Mouse (Mus musculus): ENCODE results near the gene Deaf1.

DNA sequence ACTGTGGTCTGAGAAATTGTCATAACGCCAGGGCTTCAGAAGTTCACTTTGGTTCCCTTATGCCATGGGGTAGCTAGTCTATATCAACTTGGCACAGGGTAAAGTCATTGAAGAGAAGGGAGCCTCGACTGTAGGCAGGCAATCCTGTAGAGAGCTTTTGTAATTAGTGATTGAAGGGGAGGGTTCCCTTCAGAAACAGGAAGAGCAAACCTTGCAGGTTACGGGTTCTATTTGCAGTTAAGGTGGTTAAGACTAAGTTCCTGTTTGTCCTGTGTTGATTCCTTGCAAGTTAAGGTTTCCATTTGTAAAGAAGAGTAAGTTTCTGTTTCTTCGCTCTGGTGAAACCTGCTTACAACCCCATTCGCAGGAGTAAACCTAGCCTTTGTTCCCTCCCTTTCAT lies 42.4 kb upstream of the Deaf1 start:
- TF ChIP-seq POLR2A (IDR thresholded peaks at IDR 0.05; ENCODE audit: borderline replicate concordance, extremely low read depth, low read depth, low read length) (no peak), CTCF (IDR thresholded peaks at IDR 0.05; ENCODE audit: insufficient read depth, low read length) (no peak)

Measured in lung, adult 2 months (tissue).